Mouse (Mus musculus) ES-E14 (cell line): ENCODE measurements around the gene Fkrp.

Source experiments
- MAFK ChIP-seq: IDR thresholded peaks from 2 replicates; pipeline ENCODE4 v1.6.1; 2014; ENCODE audit warnings: mild to moderate bottlenecking, low read depth, low read length, inconsistent platforms; ENCODE audit not compliant: insufficient read depth
- ZC3H11A ChIP-seq: IDR thresholded peaks from 2 replicates; pipeline ENCODE4 v1.6.1; 2012; ENCODE audit warnings: low read depth, mild to moderate bottlenecking, inconsistent platforms, low read length, borderline replicate concordance
- ZNF384 ChIP-seq: IDR thresholded peaks from 2 replicates; pipeline ENCODE4 v1.6.1; 2012; ENCODE audit warnings: low read depth, low read length, inconsistent platforms

DNA sequence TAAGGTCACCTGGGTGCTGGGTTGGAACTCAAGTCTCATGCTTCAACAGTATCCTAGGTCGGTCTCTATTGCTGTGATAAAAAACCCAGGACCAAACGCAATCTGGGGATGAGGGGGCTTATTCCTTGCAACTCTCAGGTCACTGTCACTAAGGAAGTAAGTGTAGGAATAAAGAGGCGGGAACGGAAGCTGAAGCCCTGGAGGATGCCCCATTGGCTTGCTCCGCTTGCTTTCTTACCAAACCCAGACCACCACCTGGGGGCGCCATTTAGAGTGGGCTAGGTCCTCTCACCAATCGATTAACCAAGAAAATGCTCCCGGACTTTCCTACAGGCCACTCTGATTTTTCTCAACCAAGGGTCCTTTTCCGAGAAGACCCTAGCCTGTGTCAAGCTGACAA, 8.6 kb downstream of the Fkrp start:
- TF ChIP-seq ZNF384 (no peak), MAFK (no peak), ZC3H11A (no peak)
